In the genomic region with DNA sequence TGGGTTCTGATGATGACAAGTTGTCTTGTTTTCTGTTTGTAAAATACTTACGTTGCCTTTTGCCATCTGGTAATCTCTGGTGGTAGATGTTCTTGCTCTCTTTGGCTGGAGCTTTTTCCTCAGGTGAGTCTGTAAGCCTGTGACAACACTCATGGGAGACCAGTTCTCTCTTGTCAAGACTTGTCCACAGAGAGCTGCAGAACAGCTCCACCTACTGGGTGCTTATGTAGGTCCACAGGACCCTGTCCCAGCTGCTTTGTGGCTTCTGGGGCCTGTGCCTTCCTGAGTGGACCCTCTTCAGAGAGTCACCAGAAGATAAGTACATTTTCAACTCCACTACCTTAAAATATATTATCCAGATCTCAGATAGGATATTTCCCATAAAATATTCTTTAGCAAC, we compare ENCODE assay signal across 13 mouse cellular contexts.
DNase-seq lines count a peak whose midpoint lies in the region; ATAC-seq and TF ChIP-seq lines count a peak whose summit lies in the region.
"Had no signal": no experiment of that assay in that cellular context is flagged by ENCODE, and none has a peak within 500 bp of the region (broad histone marks: within the 10 kb centered on the region; RNA-seq: fewer than 3 reads in every experiment).

No protein-coding gene starts in this region.

- no peak overlapping the region for H3K27ac ChIP-seq in kidney, postnatal 0 days
- no peak overlapping the region for H3K27ac ChIP-seq in kidney, embryonic 16.5 days (ENCODE audit: low read length)
- H3K27ac ChIP-seq in testis, adult 2 months (ENCODE audit: control insufficient read depth, insufficient read depth, low read depth, low read length) = no peak overlapping the region
- H3K27ac ChIP-seq in liver, postnatal 0 days (ENCODE audit: low read depth) = no peak overlapping the region
- H3K27ac ChIP-seq: limb, embryonic 12.5 days had no signal

- H3K4me3 ChIP-seq in kidney, postnatal 0 days (replicated peaks; ENCODE audit: low read depth, low read length) = no peak overlapping the region
- no peak overlapping the region for H3K4me3 ChIP-seq in kidney, embryonic 16.5 days (ENCODE audit: low read length)
- H3K4me3 ChIP-seq in testis, adult 2 months (ENCODE audit: control insufficient read depth, low read depth, low read length) = no peak overlapping the region
- H3K4me3 ChIP-seq in liver, postnatal 0 days (ENCODE audit: low read depth, low read length) = no peak overlapping the region
- H3K4me3 ChIP-seq: limb, embryonic 12.5 days had no signal

- 83% methylated on average over 1 of the region's 1 CpGs for WGBS in kidney, postnatal 0 days
- 86% methylated on average over 1 of the region's 1 CpGs for WGBS in kidney, embryonic 16.5 days
- WGBS in liver, postnatal 0 days (ENCODE audit: insufficient replicate concordance) = 71% methylated on average over 1 of the region's 1 CpGs

- no peak for DNase-seq in kidney, postnatal 0 days (ENCODE audit: low spot score)
- DNase-seq in testis, postnatal 14 days (ENCODE audit: low spot score) = no peak
- DNase-seq in brain, embryonic 14.5 days (ENCODE audit: low read depth) = peak; percentile 18
- DNase-seq in liver, postnatal 0 days = no peak
- DNase-seq: cerebellum, postnatal 36 days; heart, postnatal 4 days; right cerebral cortex, postnatal 4 days; thymus, postnatal 25 days had no signal

- H3K4me2 ChIP-seq in kidney, postnatal 0 days (ENCODE audit: low read length) = no peak overlapping the region
- H3K4me2 ChIP-seq in kidney, embryonic 16.5 days (replicated peaks; ENCODE audit: low read depth, low read length) = no peak overlapping the region
- no peak overlapping the region for H3K4me2 ChIP-seq in liver, postnatal 0 days (ENCODE audit: low read depth, low read length)
- H3K4me2 ChIP-seq: limb, embryonic 12.5 days had no signal

- no peak for TF ChIP-seq POLR2A in testis, adult 2 months (IDR thresholded peaks at IDR 0.05; ENCODE audit: control insufficient read depth, low read depth, low read length)
- no peak for TF ChIP-seq POLR2A in brain, embryonic 14.5 days (IDR thresholded peaks at IDR 0.05; ENCODE audit: borderline replicate concordance, extremely low read depth, insufficient read depth, insufficient read length, poor library complexity, severe bottlenecking)

- no peak for TF ChIP-seq EP300 in liver, postnatal 0 days (IDR thresholded peaks at IDR 0.05; ENCODE audit: low read depth)

- H3K4me1 ChIP-seq in kidney, postnatal 0 days (replicated peaks; ENCODE audit: insufficient read depth, low read length) = no peaks in the 10 kb centered on the region
- H3K4me1 ChIP-seq in kidney, embryonic 16.5 days (ENCODE audit: insufficient read depth, low read length) = no peaks in the 10 kb centered on the region
- H3K4me1 ChIP-seq in testis, adult 2 months (ENCODE audit: control insufficient read depth, insufficient read depth, low read length) = no peaks in the 10 kb centered on the region
- no peaks in the 10 kb centered on the region for H3K4me1 ChIP-seq in liver, postnatal 0 days (ENCODE audit: insufficient read depth)
- H3K4me1 ChIP-seq: limb, embryonic 12.5 days had no signal

- H3K9me3 ChIP-seq in kidney, postnatal 0 days (replicated peaks; ENCODE audit: low read length) = no peaks in the 10 kb centered on the region
- no peaks in the 10 kb centered on the region for H3K9me3 ChIP-seq in kidney, embryonic 16.5 days (ENCODE audit: low read length)
- no peaks in the 10 kb centered on the region for H3K9me3 ChIP-seq in liver, postnatal 0 days (ENCODE audit: low read length)
- H3K9me3 ChIP-seq: limb, embryonic 12.5 days had no signal

- no peak overlapping the region for H3K9ac ChIP-seq in kidney, postnatal 0 days (ENCODE audit: low read depth, low read length)
- H3K9ac ChIP-seq in kidney, embryonic 16.5 days (replicated peaks; ENCODE audit: low read length) = no peak overlapping the region
- H3K9ac ChIP-seq in liver, postnatal 0 days (replicated peaks) = no peak overlapping the region
- H3K9ac ChIP-seq: limb, embryonic 12.5 days had no signal

- peak; percentile 35; the same call in 1 of the 2 replicates for TF ChIP-seq CTCF in kidney, postnatal 0 days (IDR thresholded peaks at IDR 0.05; ENCODE audit: low read depth)
- peak; percentile 12; the same call in 1 of the 2 replicates for TF ChIP-seq CTCF in testis, adult 2 months (IDR thresholded peaks at IDR 0.05; ENCODE audit: control insufficient read depth, insufficient read depth, insufficient replicate concordance, low read depth, low read length)
- peak; percentile 33; the same call in 1 of the 2 replicates for TF ChIP-seq CTCF in brain, embryonic 14.5 days (IDR thresholded peaks at IDR 0.05; ENCODE audit: borderline replicate concordance, extremely low read depth, insufficient read depth, insufficient read length)
- TF ChIP-seq CTCF in liver, postnatal 0 days (IDR thresholded peaks at IDR 0.05; ENCODE audit: low read depth) = no peak; the same call in 1 of the 2 replicates

- H3K27me3 ChIP-seq in kidney, postnatal 0 days (ENCODE audit: insufficient read depth, low read length) = no peaks in the 10 kb centered on the region
- H3K27me3 ChIP-seq in kidney, embryonic 16.5 days (ENCODE audit: insufficient read depth, low read length) = no peaks in the 10 kb centered on the region
- H3K27me3 ChIP-seq in testis, adult 2 months (ENCODE audit: control insufficient read depth, insufficient read depth, low read length) = no peaks in the 10 kb centered on the region
- H3K27me3 ChIP-seq in liver, postnatal 0 days (ENCODE audit: insufficient read depth, low read length) = no peaks in the 10 kb centered on the region
- H3K27me3 ChIP-seq: CH12.LX; limb, embryonic 12.5 days had no signal

- no peak for ATAC-seq in kidney, postnatal 0 days (replicated peaks; ENCODE audit: low FRiP score, low read depth)
- no peak; the same call in 1 of the 2 replicates for ATAC-seq in kidney, embryonic 16.5 days (ENCODE audit: low FRiP score, low TSS enrichment)
- ATAC-seq in liver, postnatal 0 days = no peak
- ATAC-seq in erythroblast, adult 5-6 weeks (replicated peaks; ENCODE audit: low FRiP score, poor library complexity, severe bottlenecking) = no peak

- H3K36me3 ChIP-seq in kidney, postnatal 0 days (ENCODE audit: insufficient read depth, low read length) = no peaks in the 10 kb centered on the region
- no peaks in the 10 kb centered on the region for H3K36me3 ChIP-seq in kidney, embryonic 16.5 days (ENCODE audit: insufficient read depth, low read length)
- H3K36me3 ChIP-seq in testis, adult 2 months (ENCODE audit: control insufficient read depth, insufficient read depth, low read length) = no peaks in the 10 kb centered on the region
- no peaks in the 10 kb centered on the region for H3K36me3 ChIP-seq in liver, postnatal 0 days (replicated peaks; ENCODE audit: insufficient read depth, low read length)
- H3K36me3 ChIP-seq: limb, embryonic 12.5 days had no signal
